Mouse (Mus musculus) thymus, postnatal 36 days (tissue): Measurements from ENCODE around the gene Gja4.

Source experiments
- DNase-seq, 2 experiments: peaks; one replicate each; pipeline ENCODE4 v3.0.0; 2022; ENCODE audit warnings: mixed read lengths in 2 of 2

Gene Gja4

DNA sequence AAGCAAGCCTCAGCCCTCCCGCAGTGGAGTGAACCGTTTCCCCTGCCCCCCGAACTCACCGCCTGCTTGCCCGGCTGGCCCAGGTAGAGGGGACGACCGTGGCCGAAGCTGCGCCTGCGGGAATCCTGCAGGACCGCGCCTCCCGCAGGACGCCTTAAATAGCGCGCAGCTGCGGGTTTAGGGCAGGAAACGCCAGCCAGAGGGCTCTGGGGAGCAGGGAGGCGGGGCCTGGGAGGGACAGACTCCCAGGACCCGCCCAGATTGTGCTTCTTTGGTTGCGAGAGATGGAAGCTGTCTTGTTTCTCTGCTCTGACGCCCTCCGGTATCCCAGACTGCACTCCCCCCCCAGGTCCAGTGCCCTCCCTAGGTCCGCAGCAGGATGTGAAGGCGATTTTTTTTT lies at the start of gene Gja4:
Gja4 (minus strand) TSS at position 179 of the 400 bp plus-strand sequence.
- DNase-seq = peak; percentile 34 to 45

DNA sequence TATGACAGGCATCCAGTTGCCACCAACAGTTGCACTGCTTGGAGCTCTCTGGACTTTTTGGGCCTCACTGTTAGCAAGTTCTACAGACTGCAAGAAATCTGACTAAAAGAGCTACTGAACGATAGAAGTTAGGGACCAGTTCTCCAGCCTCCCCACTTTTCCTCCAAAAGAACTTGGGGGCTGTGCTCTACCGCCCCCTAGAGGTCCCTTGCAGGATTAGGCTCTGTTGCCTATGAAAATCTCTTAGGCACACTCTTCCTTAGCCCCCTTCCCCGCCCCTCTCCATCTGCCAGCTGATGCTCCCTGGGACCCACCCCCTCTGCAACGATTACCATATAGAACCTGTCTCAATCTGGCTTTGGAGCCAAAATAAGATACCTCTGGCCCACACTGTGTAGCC lies 49.5 kb upstream of the Gja4 start:
- DNase-seq = no peak

DNA sequence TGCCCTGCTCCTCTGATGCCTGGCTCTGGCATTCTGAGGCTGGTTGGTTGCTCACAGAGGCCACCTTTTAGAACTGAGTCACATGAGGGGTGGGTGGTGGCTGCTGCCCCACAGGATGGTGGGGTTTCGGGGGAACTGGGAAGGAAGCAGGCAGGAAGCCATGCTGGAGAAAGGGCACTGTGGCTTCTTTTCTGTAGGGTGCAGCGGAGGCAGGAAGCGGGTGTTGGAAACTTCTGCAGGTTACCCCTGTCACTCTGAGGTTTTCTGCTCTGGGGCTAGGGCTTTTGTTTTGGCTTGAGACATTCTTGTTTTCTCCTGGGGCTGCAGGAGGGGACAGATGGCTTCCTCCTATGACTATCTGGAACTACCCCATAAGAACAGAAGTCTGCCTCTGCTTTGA lies 48.7 kb upstream of the Gja4 start:
- no peak for DNase-seq

DNA sequence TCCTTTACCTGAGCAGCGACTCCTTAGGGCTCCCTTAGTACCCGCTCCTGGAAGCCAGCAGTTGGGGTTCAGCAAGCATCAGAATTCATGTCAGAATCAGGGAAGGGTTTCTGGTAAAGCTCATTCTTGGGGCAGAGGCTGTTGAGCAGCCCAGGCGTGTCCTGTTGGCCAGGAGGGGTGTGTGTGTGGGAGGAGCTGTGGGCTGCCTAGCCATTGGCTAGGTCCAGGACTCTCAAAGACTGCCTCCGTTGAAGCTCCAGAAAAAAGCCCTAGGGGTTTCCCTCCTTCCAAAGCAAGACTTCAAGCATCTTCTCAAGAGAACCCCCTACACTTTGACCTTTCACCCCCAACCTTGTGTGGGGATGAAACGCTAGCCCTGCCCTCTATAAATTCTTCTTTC lies 44.2 kb upstream of the Gja4 start, which contains the start of gene Gjb5:
Gjb5 (minus strand) TSS at position 164 of the 400 bp plus-strand sequence.
- no peak for DNase-seq

DNA sequence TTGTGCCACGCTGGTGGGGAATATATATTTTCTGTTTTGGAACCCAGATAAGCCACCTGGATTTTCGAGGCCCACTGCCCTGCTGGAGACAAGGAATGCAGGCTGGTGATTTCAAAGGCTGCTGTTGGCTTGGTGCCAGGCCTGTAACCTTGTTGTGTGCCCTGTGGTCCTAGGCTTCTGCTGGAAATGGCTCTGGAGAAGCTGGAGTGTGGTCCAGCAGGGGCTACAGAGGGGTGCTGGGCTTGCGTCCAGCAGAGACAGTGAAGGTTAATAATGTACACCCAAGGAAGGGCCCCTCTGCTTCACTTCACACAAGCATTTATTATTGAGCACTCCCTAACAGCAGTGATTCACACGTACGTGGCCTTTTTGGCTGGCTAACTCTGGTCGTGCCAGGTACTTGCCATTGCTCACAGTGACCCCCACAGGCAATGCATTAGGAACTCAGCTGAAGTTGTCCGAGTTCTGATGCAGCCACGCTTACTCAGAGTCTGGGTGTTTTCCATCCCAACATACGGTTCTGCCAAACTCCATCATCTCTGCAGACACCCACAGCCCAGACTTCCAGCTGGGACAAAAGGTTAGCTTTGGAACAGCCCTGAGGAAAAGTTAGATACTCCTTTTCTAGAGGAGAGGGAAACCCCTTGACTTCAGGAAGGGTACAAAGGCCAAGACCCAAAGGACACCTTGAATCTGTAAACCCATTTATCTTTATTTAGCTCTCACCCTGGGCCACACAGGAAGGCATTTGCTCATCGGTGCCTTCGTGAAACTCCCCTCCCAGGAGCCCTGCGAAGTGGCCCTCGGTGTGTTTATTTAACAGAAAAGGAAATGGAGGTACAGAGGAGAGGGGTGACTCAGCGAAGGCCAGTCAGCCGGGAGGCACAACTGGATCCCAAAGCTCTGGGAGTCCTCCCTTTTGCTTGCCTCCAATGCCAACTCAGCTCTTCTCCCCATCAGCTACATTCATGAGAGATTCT lies 41.0 kb upstream of the Gja4 start:
- DNase-seq = no peak

DNA sequence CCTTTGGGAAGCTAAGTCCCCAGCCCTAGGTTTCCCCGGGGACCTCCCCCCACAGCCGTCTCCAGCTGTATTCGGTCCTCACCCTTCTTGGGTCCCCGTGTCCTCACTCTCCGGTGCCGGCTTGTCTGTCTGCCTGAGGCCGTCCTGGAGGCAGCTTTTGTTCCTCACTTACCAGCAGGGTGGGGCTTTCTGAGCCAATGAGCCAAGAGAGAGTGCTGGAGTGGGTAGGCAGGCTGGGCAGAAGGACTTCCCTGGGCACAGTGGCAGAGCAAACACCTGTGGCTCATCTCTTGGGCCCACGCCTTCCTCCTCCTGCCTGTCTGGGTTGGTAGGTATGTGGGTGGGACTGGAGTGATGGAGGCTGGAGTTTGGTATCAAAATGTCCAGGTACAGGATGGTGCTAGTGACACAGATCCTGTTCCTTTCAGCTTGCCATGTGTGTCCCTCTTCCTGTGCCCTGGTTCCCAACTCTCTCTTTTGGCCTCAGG lies 40.2 kb upstream of the Gja4 start, which contains the start of gene Gjb4:
Gjb4 (minus strand) TSS at position 131 of the 488 bp plus-strand sequence.
- no peak for DNase-seq

DNA sequence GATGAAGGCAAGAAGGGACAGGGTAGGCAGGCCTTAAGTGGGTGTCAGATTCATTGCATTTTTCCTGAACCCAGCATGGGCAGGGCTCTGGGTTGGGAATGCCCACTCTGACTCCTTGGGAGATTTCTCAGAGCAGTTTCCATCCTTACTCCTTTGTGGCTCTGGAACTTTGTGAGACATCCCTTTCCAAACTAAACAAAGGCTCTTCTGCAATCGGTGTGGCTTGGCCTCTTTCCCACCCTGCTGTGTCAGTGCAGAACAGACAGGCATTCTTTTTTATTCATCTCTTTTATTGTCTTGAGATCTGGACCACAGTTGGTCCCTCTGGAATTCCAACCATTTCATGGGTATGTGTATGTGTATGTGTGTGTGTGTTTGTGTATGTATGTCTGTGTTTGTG lies 38.8 kb upstream of the Gja4 start:
- no peak for DNase-seq

DNA sequence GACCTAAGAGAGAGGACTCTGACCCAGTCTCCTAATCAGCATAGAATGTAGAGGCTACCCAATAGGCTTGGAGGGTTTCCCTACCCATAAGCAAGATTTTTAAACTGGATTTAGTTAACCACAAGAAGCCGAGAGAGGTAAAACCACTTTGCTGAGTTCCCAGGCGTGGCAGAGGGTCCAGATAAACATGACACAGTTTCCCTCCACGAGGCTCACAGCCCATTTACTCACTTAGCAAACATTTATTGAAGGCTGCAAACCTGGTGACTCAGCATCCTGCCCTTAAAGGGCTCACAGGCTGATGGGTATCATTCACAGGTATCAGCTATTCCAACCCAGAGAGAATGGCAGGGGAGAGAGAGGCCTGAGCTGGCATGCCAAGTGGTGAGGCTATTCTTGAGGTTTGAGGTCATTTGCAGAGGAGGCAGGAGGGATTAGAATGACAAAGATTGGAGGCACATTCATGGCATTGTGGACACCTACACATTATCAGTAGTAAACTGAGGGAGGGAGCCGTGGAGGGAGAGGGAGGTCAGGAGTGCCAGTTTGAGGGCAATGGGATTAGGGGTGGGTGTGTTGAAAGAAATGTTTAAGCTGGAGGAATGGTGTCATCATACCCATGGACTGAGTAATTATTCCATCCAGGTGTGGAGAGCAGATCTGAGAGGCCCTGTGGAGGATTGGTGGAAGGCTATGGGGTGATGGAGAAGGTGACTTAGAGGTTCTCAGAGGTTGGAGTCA lies 35.9 kb upstream of the Gja4 start:
- DNase-seq = no peak

DNA sequence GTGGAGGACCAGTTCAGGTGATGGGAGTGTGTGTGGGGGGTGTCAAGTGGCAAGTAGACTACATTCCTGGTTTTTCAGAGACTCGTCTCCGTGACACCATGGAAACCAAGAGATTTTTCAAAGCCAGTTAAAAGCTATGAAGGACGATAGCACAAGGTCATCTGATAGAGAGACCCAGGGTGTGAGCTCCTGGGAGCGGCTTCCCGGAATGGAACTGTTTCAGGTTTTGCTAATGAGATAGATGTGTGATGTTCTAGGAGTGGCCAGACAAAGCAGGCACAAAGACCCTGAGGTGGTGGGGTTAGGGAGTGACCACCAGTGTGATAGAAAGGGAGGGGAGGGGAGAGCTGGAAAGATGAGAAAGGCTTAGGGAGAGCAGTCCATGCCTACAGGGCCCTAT lies 31.2 kb upstream of the Gja4 start:
- DNase-seq = no peak

DNA sequence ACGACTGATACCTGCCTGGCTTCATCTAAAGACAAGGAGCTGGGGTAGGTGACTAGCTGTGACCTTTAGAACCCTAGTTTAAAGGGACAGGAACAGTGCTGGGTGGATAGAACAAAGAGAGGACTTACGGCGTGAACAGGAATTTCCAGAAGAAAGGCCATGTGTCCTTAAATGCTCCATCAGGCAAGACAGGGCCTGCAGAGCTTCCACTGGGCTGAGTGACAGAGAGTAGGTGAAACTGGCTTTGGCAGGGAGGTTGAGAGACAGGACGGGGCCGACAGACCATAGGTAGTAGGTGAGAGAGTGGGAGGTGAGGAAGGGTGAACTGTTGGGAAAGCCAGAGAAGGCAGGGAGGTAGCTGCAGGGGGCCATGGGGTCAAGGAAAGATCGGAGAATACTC lies 27.5 kb upstream of the Gja4 start:
- DNase-seq = no peak

DNA sequence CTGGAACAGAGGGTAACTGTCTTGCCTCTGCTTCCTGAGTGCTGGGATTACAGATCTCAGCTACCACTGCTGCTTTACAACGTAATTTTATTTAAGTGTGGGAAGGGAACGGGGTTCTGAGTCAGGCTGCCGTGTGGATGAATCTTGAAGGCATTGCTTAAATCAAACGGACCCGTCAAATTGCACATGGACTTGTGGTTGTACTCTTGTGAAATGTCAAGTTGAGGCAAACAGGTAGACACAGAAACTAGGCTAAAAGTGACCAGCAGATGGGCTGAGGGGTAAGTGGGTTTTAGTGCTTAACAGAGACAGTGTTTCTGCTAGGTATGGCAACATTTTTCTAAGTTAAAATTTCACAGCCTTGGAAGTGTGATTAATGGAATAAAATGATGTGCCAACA lies 23.8 kb upstream of the Gja4 start:
- DNase-seq = no peak

DNA sequence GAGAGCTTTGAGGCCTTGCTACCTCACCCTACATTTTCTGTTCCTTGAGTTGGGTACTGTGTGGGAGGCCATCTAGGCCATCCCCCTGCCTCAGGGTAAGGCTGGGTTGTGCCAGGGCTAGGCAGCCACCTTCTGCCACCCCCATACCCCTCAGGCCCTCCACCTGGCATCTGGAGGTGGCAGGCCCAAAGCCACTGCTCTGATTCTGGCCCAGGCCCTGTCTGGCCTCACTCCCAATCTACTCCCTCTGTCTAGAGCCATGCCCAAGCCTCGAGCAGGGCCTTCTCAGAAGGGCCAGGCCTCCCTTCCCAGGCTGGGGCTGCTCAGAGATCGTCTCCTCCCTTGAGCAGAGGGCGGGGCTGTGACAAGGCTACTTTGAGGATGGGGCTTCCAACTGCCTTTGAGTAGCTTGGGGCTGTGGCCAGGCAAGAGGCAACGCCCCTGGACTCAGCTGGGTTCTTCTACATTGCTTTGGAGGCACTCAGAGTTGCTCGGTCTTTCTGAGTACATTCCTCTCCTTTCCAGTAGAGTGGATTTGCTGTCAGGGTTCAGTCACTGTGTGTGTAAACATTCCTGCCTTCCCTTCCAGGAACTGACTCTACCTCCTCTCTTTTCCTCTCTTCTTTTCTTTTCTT lies 21.1 kb upstream of the Gja4 start:
- DNase-seq = no peak

DNA sequence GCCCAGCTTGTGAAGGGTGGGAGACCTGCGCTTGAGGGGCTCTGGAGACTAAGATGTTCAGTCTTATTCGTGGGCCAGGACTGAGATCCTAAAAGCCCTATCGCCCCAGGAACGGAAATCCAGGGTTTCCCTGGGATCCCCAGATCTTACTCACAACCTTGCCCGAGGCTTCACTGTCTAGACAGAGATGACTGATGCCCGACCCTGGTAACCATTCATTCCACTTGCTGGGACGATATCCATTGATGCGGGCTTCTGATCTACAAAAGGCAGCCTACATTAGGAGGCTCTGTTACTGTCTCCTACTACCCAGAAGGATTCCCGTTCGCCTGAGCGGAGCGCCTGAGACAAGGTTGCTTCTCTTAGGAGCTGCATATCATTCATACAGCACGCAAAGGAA lies 17.3 kb upstream of the Gja4 start:
- DNase-seq = no peak

DNA sequence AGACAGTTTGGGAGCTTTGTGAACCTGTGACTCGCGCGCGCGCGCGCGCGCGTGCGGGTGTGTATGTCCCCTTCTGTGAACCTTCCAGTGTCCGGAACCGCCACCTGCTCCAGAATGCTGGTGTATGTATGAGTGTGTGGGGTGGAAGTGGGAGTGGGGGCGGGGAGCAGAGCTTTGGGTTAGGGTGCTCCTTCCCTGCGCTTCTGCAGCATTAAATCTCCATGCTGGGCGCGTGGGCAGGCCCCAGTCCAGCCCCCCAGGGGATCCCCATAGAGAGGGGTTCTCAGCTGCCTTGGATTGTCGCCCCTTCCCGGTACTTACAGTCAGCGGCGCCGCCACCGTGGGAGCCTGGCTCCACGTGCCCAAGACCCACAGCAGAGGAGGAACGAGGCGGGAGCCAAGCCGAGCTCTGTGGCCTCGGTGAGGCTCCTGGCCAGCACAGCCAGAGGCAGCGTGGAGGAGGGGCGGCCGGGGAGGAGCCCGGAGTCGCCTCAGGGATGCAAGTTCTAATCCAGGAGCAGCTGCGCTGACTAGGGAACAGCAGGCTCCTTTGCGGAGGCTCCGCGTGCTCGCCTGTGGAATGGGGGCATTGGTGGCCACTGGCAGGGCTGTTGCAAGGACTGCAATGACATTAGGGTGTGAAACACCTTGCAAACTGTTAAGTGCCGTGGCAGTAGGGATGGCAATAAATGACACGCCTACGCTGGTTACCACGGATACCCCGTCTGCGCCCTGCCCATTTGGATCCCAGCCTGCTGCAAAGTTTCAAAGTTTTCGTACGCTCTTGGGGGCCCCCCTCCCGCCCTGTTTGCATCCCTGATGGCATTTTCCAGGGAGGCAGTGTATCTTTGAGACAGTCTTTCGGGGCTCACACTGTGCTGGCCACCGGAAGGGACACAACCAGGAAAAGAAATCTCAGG lies 16.6 kb upstream of the Gja4 start, which contains the start of gene Gjb3:
Gjb3 (minus strand) TSS at position 664 of the 920 bp plus-strand sequence.
- DNase-seq = no peak

DNA sequence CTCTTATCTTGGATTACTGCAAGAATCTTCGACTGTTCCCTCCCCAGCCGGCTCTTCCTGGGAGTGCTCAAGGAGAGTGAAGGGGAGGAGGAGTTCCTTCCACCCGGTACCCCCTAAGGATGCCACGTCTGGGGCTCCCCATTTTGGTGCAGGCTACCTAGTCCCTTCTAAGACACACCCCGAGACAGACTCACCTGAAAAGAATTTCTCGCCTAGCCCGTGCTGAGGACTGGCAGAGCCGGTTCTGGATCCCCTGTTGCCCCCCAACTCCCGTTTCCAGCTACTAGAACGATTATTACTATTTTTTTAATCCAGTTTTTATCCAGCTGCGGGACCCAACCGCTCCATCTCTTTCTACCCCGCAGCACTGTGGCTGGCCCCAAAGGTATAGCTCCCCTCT lies 15.9 kb upstream of the Gja4 start:
- DNase-seq = no peak

DNA sequence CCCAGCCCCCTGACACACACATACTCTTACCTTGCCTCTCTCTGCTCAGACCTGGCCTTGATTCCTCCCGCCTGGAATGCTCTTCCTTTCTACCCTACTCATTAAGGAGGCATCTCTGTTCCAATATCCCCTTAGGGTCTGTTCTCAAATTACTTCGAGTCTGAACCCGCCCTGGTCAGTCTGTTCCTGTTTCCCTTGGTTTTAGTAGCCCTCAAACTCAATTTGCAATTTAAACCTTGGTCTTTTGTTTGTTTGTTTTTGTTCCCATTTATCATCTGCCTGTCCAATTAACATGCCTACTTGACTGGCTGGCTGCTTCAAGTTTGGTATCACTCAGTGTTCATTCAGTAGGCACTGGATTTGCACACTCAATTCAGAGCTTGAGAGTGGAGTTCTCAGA lies 15.2 kb upstream of the Gja4 start:
- DNase-seq = no peak

DNA sequence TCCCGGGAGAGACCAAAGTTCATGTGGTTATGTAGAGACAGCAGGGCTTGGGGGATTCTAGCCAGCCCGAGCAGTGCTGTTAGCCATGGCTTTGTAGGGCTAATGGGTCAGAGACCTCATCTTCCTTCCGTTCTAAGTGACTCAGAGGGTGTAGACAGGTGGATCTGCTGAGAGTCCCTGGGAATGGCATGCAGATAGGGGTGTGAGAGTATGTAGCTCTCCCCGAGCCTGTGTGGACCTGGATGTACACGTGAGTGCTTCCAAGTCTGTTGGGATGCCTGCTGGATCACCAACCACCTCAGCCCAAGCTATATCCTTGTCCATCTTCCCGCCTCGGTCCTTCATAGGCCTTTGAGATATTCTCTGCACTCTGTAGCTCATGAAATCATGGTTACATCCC lies 14.5 kb upstream of the Gja4 start:
- DNase-seq = no peak

DNA sequence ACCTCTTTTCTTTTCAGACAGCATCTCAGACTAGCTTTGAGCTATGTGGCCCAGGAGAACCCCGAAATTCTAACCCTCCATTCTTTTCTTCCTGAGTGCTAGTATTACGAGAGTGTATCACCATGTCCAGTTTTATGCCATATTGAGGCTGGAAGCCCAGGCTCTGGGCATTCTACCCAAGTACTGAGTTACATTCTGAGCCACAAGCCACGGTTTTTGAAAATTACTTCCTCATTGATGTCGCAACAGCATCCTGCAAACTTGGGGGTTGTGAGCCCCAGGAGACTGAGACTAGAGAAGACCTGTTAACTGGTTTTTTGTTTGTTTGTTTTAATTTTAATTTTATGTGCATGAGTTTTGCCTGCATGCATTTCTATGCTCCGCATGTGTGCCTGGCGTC lies 13.9 kb upstream of the Gja4 start:
- no peak for DNase-seq

DNA sequence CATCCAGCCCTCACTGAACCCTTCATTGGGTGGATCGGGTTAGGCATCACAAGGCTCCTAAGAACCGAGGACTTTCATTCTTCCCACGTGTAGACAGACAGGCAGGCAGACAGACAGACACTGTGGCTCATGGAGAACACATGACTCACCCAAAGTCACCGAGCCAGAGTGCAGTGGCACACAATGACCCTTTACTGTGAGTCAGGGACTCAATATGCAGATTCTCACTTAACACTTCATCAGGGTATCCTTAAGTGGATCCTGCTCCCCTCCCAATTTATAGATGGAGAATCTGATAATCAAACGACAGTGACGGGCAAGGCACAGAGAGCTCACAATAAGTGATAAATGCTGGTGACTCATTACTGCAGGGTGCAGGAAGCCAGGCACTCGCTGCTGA lies 13.4 kb upstream of the Gja4 start:
- no peak for DNase-seq

DNA sequence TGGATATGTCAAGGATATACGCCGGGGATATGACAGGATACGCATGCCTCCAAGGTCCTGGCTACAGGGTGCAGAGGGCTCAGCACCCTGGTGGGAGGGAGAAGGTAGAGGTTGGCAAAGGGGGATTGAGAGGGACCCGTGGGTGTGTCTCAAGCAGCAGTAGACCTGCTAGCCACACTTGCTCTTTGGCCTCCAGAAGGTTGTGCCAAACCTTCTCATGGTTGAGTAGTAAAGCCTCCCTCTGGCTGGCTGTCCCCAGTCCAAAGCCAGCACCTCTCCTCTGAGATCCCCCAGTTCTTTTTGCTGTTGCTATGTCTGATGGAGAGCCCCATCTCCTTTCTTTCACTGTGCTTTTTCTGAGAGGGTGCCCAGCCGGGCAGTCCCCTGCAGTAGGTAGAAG lies 11.4 kb upstream of the Gja4 start:
- DNase-seq = no peak

DNA sequence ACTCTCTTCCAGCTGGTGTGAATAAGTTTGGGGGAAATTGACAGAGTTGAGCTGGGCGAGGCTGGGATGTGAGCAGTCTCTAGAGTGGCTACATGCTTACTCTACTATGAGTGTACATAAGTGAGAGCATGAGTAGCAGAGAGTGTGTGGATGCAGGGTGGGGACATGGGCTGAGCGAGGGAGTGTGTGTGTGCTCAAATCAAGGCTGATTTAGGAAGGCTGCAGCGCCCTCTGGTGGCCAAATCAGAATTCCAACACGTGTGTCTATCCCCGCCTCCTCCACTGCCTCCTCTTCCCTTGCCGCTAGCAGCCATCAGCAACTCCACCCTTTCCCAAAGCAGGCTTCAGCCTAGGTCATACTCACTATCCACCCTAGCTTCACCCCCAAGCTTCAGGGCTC lies 10.9 kb upstream of the Gja4 start:
- DNase-seq = peak; percentile 39 to 58

DNA sequence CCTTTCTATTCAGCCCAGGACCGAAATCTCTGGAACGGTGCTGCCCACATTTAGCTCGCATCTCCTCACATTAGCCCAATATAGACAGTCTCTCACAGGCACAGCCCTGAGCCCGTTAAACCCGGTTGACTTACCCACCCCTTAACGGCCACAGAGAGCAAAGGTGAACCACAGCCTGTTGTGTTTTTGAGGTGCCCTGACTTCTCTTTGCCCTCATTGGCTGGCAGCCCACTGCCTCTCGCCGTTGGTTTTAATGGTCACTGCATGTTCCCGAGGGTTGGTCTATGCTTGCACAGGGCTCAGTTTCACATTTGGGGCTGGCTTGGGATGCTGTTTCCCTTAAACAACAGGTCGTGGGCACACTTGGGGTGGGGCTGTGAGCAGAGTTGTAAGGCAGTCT lies 10.5 kb upstream of the Gja4 start:
- no peak for DNase-seq
